Mouse (Mus musculus) ES-Bruce4 (cell line): ENCODE measurements around the gene Ankrd6. TPM values are rescaled to one million over a fixed set of nuclear protein-coding genes. Genes with fewer than 3 reads are reported as not detected.
"Not testable (repeated sequence)": the region's sequence is repeated elsewhere in the genome, so short reads cannot be mapped to it uniquely, and the experiment has no call there.

Experiments used
- H3K27ac ChIP-seq: 2 replicates; pipeline ENCODE4 v1.5.1; 2012; ENCODE audit warnings: low read length, inconsistent platforms; ENCODE audit not compliant: insufficient read depth
- H3K27me3 ChIP-seq: 2 replicates; pipeline ENCODE4 v1.6.1; 2012; ENCODE audit warnings: mild to moderate bottlenecking, low read length, inconsistent platforms; ENCODE audit not compliant: control insufficient read depth, poor library complexity, insufficient read depth, severe bottlenecking
- H3K36me3 ChIP-seq: 2 replicates; pipeline ENCODE4 v1.6.1; 2012; ENCODE audit warnings: inconsistent platforms, mild to moderate bottlenecking, low read length, moderate library complexity; ENCODE audit not compliant: control insufficient read depth, poor library complexity, insufficient read depth, severe bottlenecking
- H3K4me1 ChIP-seq: one replicate; pipeline ENCODE4 v1.8.1; 2011; ENCODE audit warnings: low read length; ENCODE audit not compliant: control insufficient read depth, insufficient read depth
- H3K4me3 ChIP-seq: 2 replicates; pipeline ENCODE4 v1.5.1; 2011; ENCODE audit warnings: low read depth, mild to moderate bottlenecking, low read length
- H3K9ac ChIP-seq: 2 replicates; pipeline ENCODE4 v1.6.1; 2012; ENCODE audit warnings: low read depth, mild to moderate bottlenecking, inconsistent platforms; ENCODE audit not compliant: poor library complexity, severe bottlenecking
- H3K9me3 ChIP-seq: replicated peaks from 2 replicates; pipeline ENCODE4 v1.6.1; 2012; ENCODE audit warnings: mild to moderate bottlenecking, low read length, inconsistent platforms; ENCODE audit not compliant: control insufficient read depth, poor library complexity, insufficient read depth, severe bottlenecking
- CTCF ChIP-seq: IDR thresholded peaks from one replicate; pipeline ENCODE4 v1.8.1; 2011; ENCODE audit warnings: low read depth, low read length
- EP300 ChIP-seq: IDR thresholded peaks from 2 replicates; pipeline ENCODE4 v1.6.1; 2011; ENCODE audit warnings: low read depth, low read length; ENCODE audit not compliant: insufficient read depth
- POLR2A ChIP-seq: IDR thresholded peaks from one replicate; pipeline ENCODE4 v1.8.1; 2011; ENCODE audit warnings: low read length; ENCODE audit not compliant: insufficient read depth
- polyA plus RNA-seq: library from polyadenylated mRNA; stranded (reverse); fragments of >200 nt; gene quantifications from 2 replicates; pipeline ENCODE4 v1.2.4, GENCODE M21; 2011; ENCODE audit warnings: low read depth; ENCODE audit not compliant: missing spikeins, insufficient read depth, insufficient read length

Gene Ankrd6
- polyA plus RNA-seq, 1 experiment, result 11.8 TPM

GRCm38 (mm10) chr4:32982716-32983175 lies 32.1 kb upstream of the Ankrd6 start, which contains the start of gene Rragd:
TSS of gene Rragd (plus strand) at chr4:32983037.
- Histone ChIP-seq H3K9me3 (no peaks in the 10 kb centered on the region), H3K27ac (no peak within 1 kb of the TSS), H3K4me1 (peaks cover 3% of the 10 kb centered on the region), H3K9ac (peak within 1 kb of the TSS; percentile 69), H3K36me3 (no peaks in the 10 kb centered on the region), H3K27me3 (no peaks in the 10 kb centered on the region; the same call in 1 of the 2 replicates), H3K4me3 (peak within 1 kb of the TSS; percentile 93)
- TF ChIP-seq EP300 (no peak), POLR2A (no peak), CTCF (no peak)

- Histone ChIP-seq H3K27ac (no peak overlapping the region), H3K36me3 (no peaks in the 10 kb centered on the region), H3K9ac (no peak overlapping the region; the same call in none of the 2 replicates), H3K4me3 (peak overlapping the region; percentile 30; the same call in 1 of the 2 replicates), H3K27me3 (no peaks in the 10 kb centered on the region; the same call in 1 of the 2 replicates), H3K4me1 (peaks cover 3% of the 10 kb centered on the region), H3K9me3 (no peaks in the 10 kb centered on the region)
- TF ChIP-seq EP300 (no peak), POLR2A (no peak), CTCF (no peak)
These were observed 31.5 kb upstream of the Ankrd6 start for GRCm38 (mm10) chr4:32982041-32982715.

GRCm38 (mm10) chr4:32981617-32982016 lies 31.0 kb upstream of the Ankrd6 start:
- H3K4me3 ChIP-seq, result no peak overlapping the region
- H3K27ac ChIP-seq, result no peak overlapping the region

GRCm38 (mm10) chr4:32980061-32980460 lies 29.4 kb upstream of the Ankrd6 start:
- peaks cover 2% of the 10 kb centered on the region; the same call in 1 of the 2 replicates for H3K9me3 ChIP-seq
- no peaks in the 10 kb centered on the region for H3K36me3 ChIP-seq
- H3K4me3 ChIP-seq, result no peak overlapping the region
- TF ChIP-seq CTCF (no peak), EP300 (0 out of 2 replicates have a peak, but pooled peaks have one; percentile 53), POLR2A (no peak)
- no peak overlapping the region for H3K27ac ChIP-seq
- peaks cover 3% of the 10 kb centered on the region for H3K4me1 ChIP-seq
- H3K9ac ChIP-seq, result no peak overlapping the region
- no peaks in the 10 kb centered on the region; the same call in 1 of the 2 replicates for H3K27me3 ChIP-seq

More at GRCm38 (mm10) chr4:32981617-32982016, 31.0 kb upstream of the Ankrd6 start:
- H3K27me3 ChIP-seq, result no peaks in the 10 kb centered on the region; the same call in 1 of the 2 replicates
- no peak for TF ChIP-seq EP300
- no peak overlapping the region for H3K9ac ChIP-seq
- no peaks in the 10 kb centered on the region for H3K9me3 ChIP-seq
- H3K4me1 ChIP-seq, result peaks cover 3% of the 10 kb centered on the region
- H3K36me3 ChIP-seq, result no peaks in the 10 kb centered on the region

- Histone ChIP-seq H3K36me3 (no peaks in the 10 kb centered on the region), H3K27ac (no peak overlapping the region), H3K9ac (no peak overlapping the region), H3K4me3 (no peak overlapping the region), H3K27me3 (no peaks in the 10 kb centered on the region; the same call in 1 of the 2 replicates), H3K4me1 (peaks cover 3% of the 10 kb centered on the region), H3K9me3 (peaks cover 22% of the 10 kb centered on the region)
- TF ChIP-seq EP300 (no peak), POLR2A (no peak), CTCF (no peak)
These were observed 26.7 kb upstream of the Ankrd6 start for GRCm38 (mm10) chr4:32977331-32977730.

GRCm38 (mm10) chr4:32964619-32965018 lies 14.0 kb upstream of the Ankrd6 start:
- H3K27ac ChIP-seq, H3K4me1 ChIP-seq, H3K9ac ChIP-seq, H3K9me3 ChIP-seq, H3K36me3 ChIP-seq, H3K27me3 ChIP-seq: not testable (repeated sequence)
- peak overlapping the region; percentile 17; the same call in 1 of the 2 replicates for H3K4me3 ChIP-seq
